Mouse (Mus musculus): ENCODE data around the gene Trcg1.

The Trcg1 gene

DNA sequence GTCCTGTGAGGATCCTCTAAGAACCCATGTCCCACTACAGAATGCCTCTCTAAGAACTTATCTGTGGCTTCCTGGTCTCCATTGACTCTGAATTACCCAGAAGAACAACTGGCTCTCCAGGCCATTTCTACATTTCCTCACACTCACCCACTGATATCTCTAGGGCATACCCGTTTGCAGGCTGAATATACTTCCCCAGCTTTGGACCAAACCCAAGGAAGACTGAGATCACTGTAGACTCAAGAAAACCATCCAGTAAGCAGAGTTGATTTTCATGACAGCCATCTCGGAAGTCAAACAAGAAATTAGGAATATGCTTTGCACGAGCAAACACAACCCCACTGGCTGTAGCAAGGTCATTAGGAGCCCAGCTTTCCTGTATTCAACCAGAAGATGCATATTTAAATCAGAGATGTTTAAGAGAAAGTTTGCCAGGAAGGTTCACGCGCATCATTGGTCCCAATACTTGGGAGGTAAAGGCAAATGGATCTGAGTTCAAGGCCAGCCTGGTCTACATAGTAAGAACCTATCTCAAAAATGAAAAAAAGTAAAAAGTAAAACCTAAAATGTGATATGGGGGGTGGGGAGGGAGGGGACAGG is 3.9 kb upstream of the Trcg1 start:
- DNase-seq (ENCODE audit: low read depth): no peak

- no peak for DNase-seq (ENCODE audit: low read depth)
Observed at GRCm38 (mm10) chr9:57233142-57233541, 3.2 kb upstream of the Trcg1 start.

DNA sequence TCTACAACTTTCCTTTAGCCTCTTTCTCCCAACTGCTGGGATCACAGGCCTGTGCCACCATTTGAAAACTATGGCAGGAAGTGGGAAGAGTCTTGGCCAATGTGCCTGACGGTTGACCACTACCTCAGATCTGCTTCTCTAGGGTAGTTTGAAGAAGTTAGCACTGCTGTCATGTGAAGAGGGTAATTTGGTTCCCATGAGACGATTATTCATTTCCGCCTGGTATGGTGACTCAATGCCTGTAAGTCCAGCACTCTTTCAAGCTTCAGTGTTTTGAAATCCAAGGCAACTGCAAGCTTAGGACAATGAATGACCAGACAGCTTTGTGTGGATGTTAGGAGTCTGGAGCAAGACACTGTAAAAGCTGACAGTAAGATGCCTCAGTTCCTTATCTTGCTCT is 2.6 kb upstream of the Trcg1 start:
- DNase-seq (ENCODE audit: low read depth): no peak

DNA sequence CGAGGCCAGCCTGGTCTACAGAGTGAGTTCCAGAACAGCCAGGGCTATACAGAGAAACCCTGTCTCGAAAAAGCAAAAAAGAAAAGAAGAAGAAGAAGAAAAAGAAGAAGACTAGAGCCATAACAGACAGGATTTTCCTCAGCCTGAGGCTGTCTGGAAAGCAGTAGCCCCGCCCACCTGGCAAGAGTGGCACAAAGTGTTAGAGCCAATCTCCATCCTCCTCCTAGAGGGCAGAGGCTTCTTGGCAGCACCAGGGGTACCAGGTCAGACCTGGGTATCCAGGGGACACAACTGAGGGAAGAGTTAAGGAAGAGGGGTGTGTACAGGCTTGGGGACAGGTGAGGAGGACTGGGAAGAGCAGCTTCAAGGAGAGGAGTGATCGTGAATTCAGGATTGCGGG is 1.3 kb downstream of the Trcg1 start:
- DNase-seq (ENCODE audit: low read depth): no peak

DNA sequence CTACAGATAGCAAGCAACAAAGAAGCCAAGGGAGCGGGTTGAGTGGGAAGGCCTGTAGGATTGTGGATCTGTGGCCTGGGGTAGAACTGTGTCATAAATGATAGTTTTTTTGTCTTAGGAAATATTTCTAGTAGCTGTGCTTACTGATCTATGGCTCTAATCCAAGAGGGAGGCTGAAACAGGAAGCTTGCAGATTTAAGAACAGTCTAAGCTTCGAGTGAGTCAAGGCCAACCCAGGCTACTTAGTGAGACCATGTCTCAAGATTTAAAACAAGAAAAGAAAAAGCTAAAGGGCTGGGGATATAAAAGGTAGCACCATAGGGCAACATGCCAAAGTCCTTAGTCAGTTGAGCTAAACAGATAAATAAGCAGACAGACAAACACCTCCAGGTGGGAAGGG is 1.9 kb downstream of the Trcg1 start:
- DNase-seq (ENCODE audit: low read depth): no peak

DNA sequence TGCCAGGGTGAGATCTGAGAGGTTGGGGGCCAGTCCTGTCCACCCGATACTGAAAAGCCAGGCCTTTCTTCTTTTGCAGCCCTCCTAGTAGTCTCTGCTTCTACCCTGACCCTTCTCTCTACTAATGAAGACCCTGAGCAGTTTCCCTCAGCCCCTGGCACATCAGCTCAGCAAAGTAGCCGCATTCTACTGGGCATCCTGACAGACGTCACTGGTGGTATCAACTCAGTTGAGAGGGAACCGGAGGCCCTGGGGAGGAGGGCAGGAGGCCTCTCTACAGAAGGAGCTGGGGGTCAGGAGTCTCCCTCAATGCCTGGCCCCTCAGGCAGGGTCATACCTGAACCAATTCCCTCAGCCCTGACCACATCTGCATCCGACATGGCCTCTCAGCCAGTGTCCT is 4.8 kb downstream of the Trcg1 start:
- no peak for DNase-seq (ENCODE audit: low read depth)

- no peak for DNase-seq (ENCODE audit: low read depth)
Observed at GRCm38 (mm10) chr9:57242916-57243315, 6.6 kb downstream of the Trcg1 start.

- DNase-seq (ENCODE audit: low read depth): no peak
Observed at GRCm38 (mm10) chr9:57244106-57244685, 7.8 kb downstream of the Trcg1 start.

GRCm38 (mm10) chr9:57246482-57246881 is 10.1 kb downstream of the Trcg1 start:
- DNase-seq (ENCODE audit: low read depth): no peak

DNA sequence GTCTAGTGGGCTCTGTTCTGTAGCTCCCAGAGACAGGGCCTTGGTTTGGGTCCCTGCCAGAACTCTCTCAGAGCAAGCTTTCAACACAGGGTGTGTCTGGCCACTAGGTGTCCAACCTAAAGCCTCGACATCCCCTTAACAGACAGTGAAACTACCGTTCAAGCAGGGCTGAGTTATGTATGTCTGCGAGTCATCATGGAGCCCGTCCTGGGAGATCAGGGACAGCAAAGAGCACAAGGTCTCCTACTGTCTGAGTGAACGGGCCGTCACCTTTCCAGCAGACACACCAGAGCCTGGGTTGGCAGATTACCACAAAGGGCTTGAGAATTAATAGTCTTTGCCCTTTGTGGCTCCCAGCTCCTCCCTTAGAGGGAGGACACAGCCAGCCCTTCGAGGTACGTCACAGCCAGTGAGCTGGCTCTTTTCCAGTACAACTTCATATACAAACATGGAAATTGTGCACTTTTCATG is 10.9 kb downstream of the Trcg1 start:
- peak; percentile 14 for DNase-seq (ENCODE audit: low read depth)

GRCm38 (mm10) chr9:57248030-57248942 is 11.9 kb downstream of the Trcg1 start:
- no peak for DNase-seq (ENCODE audit: low read depth)

GRCm38 (mm10) chr9:57250026-57250425 is 13.7 kb downstream of the Trcg1 start:
- DNase-seq (ENCODE audit: low read depth): no peak

GRCm38 (mm10) chr9:57251139-57251538 is 14.8 kb downstream of the Trcg1 start:
- DNase-seq (ENCODE audit: low read depth): no peak

DNA sequence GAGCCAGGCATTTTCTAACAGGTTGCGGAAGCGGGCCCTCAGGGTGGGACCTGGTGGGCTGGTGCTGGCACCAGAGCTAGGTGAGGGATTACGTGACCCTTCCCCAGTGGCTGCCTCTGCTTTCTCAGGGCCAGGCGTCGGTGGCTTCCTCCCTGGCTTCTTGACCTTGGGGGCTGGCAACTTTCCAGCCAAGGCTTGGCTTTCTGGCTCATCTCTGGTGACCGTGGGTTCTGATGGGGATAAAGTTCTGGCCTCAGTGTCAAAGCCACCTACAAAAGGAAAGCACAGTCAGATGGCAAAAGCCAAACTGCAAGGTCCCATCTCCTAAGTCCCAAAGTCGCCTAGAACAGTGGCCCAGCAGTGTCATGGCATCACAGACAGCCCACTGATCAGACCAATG is 17.7 kb downstream of the Trcg1 start:
- DNase-seq (ENCODE audit: low read depth): no peak

GRCm38 (mm10) chr9:57254823-57255495 is 18.6 kb downstream of the Trcg1 start:
- DNase-seq (ENCODE audit: low read depth): no peak

DNA sequence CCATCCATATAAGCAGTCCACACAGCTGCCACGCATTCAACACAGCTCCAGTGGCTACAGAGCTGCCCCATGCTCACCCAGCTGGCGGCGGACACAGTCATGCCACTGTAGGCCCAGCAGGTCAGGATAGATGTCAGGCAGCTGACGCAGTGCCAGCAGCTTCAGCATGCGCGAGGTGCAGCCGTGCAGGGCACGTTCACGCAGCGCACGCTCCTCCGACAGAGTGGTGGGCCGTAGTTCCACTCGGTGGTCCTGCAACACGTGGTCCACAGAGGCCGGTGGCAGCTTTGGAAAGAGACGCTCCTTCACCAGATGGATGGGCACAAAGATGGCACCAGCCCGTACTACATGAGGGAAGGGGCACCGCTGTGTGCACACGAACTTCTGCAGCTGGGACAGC is 20.0 kb downstream of the Trcg1 start:
- DNase-seq (ENCODE audit: low read depth): no peak

- peak; percentile 2 for DNase-seq (ENCODE audit: low read depth)
Observed at GRCm38 (mm10) chr9:57256861-57257260, 20.5 kb downstream of the Trcg1 start.

DNA sequence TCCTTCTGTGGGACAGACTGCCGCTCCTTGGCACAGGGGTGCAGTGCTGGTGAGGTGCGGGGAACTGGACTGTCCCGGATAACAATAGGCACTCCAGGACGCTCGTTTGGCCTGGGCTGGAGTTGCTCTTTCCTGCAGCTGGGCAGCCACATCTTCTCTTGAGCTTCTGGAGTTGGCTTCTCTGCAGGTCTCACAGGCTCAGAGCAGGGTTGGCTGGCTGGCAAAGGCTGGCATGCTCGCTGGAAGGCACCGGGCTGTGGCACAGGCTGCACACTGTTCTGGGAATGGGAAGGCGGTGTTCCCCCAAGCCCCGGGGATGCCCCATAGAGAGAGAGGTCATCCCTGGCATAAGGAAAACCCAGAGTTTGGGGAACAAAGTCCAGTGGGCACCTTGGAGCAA is 21.3 kb downstream of the Trcg1 start:
- DNase-seq (ENCODE audit: low read depth): no peak

GRCm38 (mm10) chr9:57259736-57260135 is 23.4 kb downstream of the Trcg1 start:
- DNase-seq (ENCODE audit: low read depth): peak; percentile 95

- DNase-seq (ENCODE audit: low read depth): peak; percentile 57
Observed at GRCm38 (mm10) chr9:57260940-57261339, 24.6 kb downstream of the Trcg1 start.

DNA sequence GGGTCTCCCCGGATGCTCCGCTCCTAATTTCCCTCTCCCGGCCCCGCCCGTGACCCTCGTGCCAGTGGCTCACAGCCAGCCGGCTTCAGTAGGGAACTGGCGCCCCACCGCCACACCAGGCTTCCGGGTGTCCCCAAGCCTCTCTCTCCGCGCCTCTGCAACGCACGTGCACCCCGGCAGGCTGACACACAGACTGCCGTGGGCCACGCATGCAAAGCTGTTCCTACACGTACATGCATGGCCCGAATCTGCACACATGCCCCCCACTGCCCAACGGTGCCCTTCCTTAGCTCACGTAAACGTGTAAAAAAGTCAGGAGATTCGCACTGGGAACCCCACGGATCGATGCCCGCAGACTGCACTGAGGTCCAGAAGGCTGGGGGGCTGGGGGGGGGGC is 25.2 kb downstream of the Trcg1 start:
- DNase-seq (ENCODE audit: low read depth): peak; percentile 77

Measured in naive thymus-derived CD4-positive, alpha-beta T cell, adult 2 months (primary cell).